Mouse (Mus musculus) midbrain, embryonic 14.5 days (tissue): ENCODE results near the gene Gramd1b. TPM values are rescaled to one million over a fixed set of nuclear protein-coding genes. Genes with fewer than 3 reads are reported as not detected.

ENCODE experiments used
- ATAC-seq: fragments of 200-750 bp; cut with Nextera tagmentation; 2 replicates; pipeline ENCODE4 v1.8.0; 2017; ENCODE audit warnings: moderate number of reproducible peaks, moderate library complexity; ENCODE audit not compliant: low FRiP score, low TSS enrichment
- DNase-seq: peaks from one replicate; pipeline ENCODE4 v3.0.0-alpha.2; 2015
- H3K27ac ChIP-seq: fragments of 300-500 bp; sonication (generic); replicated peaks from 2 replicates; pipeline ENCODE4 v1.5.1; 2014; ENCODE audit warnings: mild to moderate bottlenecking, low read depth, low read length, moderate library complexity
- H3K27me3 ChIP-seq: fragments of 300-500 bp; sonication (generic); 2 replicates; pipeline ENCODE4 v1.6.1; 2014; ENCODE audit warnings: low read length, control low read depth, mixed read lengths; ENCODE audit not compliant: control insufficient read depth, insufficient read depth
- H3K36me3 ChIP-seq: fragments of 300-500 bp; sonication (generic); 2 replicates; pipeline ENCODE4 v1.6.1; 2014; ENCODE audit warnings: low read length, control low read depth; ENCODE audit not compliant: control insufficient read depth, insufficient read depth
- H3K4me1 ChIP-seq: fragments of 300-500 bp; sonication (generic); 2 replicates; pipeline ENCODE4 v1.6.1; 2014; ENCODE audit warnings: mild to moderate bottlenecking, antibody characterized with exemption, low read length, control low read depth; ENCODE audit not compliant: control insufficient read depth, insufficient read depth
- H3K4me2 ChIP-seq: fragments of 300-500 bp; sonication (generic); 2 replicates; pipeline ENCODE4 v1.6.1; 2014; ENCODE audit warnings: mild to moderate bottlenecking, low read length, moderate library complexity
- H3K4me3 ChIP-seq: fragments of 300-500 bp; sonication (generic); replicated peaks from 2 replicates; pipeline ENCODE4 v1.5.1; 2014; ENCODE audit warnings: low read depth, low read length
- H3K9ac ChIP-seq: fragments of 300-500 bp; sonication (generic); replicated peaks from 2 replicates; pipeline ENCODE4 v1.6.1; 2014; ENCODE audit warnings: mild to moderate bottlenecking, low read length, moderate library complexity
- H3K9me3 ChIP-seq: fragments of 300-500 bp; sonication (generic); 2 replicates; pipeline ENCODE4 v1.6.1; 2016; ENCODE audit warnings: low read length, control low read depth, mixed read lengths; ENCODE audit not compliant: control insufficient read depth
- WGBS: fragments of 180-500 bp; shearing (Covaris S2); extraction: QIAGEN DNeasy Blood & Tissue Kit; methylation state at CpG from one replicate; pipeline ENCODE4 v1.1.7; 2014; 5-methylcytosine and 5-hydroxymethylcytosine counted together
- polyA plus RNA-seq: library from polyadenylated mRNA; unstranded; fragments of >200 nt; fragmentation: Nextera tagmentation; extraction: Ambion mirVana; gene quantifications from 2 replicates; pipeline ENCODE4 v1.2.1, GENCODE M21; 2014

Gramd1b gene
- 11.3 and 15.4 TPM in 2 replicates for polyA plus RNA-seq

DNA sequence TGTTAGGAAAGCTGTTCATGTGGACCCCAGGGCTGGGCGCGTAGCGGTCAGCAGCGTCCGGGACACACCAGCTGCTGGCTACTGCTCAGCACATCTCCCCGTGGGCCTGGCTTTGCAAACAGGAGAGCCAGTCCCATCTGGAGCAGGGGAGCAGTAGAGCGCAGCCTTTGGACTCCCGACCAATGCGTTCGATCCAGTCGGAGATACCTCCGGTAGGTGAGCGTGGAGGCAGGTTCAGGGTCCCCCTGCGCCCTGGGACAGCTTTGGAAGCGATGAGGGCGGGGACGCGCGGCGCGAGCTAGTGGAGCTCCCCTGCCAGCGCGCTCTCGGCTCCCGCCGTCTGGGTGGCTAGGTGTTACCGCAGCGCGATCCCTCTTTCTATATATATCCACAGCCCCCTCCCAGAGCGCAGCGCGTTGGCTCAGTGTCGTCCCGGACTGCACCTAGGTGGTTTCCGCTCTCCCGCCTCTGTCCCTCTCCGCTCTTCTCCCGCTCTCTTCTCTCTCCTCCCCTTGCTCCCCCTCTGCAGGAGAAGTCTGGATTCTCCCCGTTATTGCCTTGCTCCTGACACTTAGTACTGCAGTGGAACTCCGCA is at the start of gene Gramd1b:
Gramd1b (minus strand) TSS at position 357 of the 595 bp plus-strand sequence.
- no peaks in the 10 kb centered on the region for H3K27me3 ChIP-seq
- H3K4me3 ChIP-seq: peak within 1 kb of the TSS; percentile 52
- DNase-seq: peak; percentile 75
- H3K36me3 ChIP-seq: no peaks in the 10 kb centered on the region
- peak; percentile 64; the same call in 1 of the 2 replicates for ATAC-seq
- no peaks in the 10 kb centered on the region for H3K9me3 ChIP-seq
- under 1% methylated on average over 40 of the region's 40 CpGs for WGBS
- no peak within 1 kb of the TSS for H3K27ac ChIP-seq
- H3K4me2 ChIP-seq: peak within 1 kb of the TSS; percentile 83
- H3K4me1 ChIP-seq: 0 out of 2 replicates have a peak, but pooled peaks cover 4% of the 10 kb centered on the region
- H3K9ac ChIP-seq: peak within 1 kb of the TSS; percentile 64

DNA sequence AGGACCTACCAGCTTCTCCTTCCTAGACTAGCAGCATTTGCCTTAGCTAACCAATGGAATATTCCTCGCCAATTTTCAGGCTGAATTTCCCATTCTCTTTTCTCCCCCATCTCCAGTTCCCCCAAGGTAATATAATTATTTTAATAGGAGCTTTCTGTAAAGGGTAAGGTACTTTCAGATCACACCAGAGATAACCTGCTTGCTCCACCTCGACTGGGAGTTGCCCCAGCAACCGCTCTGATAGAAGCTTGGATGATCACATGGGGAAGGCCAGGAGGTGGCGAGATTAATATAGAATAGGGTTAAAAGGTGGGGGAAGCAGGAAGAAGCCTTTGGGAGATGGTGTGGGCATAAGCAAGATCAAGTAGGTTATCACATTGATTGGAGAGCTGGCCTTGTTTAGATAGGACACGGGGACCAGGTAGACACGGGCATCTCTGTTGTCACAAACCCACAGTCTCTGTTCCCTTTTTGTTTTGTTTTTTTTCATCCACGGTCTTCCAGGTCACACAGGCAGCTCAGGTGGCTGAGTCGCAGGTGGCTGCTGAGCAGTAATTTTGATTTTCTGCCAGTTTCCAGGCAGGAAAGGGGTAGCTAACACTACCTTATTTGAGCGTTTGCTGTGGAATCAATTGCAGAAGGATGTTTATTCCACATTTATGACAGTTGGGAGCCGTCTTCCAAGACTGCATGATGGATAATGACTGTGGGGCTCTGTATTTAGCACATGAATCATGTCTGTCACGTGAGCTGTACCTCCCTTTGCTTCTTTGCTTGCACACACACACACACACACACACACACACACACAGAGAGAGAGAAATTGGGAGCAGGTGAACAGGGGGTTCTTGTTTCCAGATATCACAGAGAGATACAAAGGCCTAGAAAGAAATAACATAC is 47.8 kb upstream of the Gramd1b start:
- H3K27ac ChIP-seq: peak overlapping the region; percentile 55; the same call in 1 of the 2 replicates
- 73% methylated on average over 11 of the region's 11 CpGs for WGBS

DNA sequence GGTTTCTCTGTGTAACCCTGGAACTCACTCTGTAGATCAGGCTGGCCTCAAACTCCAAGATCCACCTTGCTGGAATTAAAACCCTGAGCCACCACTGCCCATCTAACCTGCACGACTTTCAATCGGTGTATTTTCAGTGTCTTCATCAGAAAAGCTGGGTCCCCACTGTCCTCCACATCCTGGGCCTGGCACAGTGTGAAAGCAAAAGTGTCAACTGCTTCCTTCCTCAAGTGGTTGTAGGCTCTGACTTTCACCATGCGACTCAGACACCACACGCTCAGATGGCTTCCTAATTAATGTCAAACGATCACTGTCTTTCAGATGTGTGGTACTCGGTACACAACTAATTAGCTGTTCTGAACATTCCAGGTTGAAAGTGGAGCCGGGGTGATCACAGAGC is 45.9 kb upstream of the Gramd1b start:
- Histone ChIP-seq H3K27me3 (no peaks in the 10 kb centered on the region), H3K4me1 (no peaks in the 10 kb centered on the region), H3K9me3 (no peaks in the 10 kb centered on the region), H3K27ac (no peak overlapping the region), H3K4me3 (no peak overlapping the region), H3K36me3 (no peaks in the 10 kb centered on the region), H3K9ac (no peak overlapping the region), H3K4me2 (no peak overlapping the region)
- WGBS: 83% methylated on average over 7 of the region's 7 CpGs
- DNase-seq: no peak
- no peak for ATAC-seq

More for the DNA sequence above, 47.8 kb upstream of the Gramd1b start:
- no peaks in the 10 kb centered on the region for H3K4me1 ChIP-seq
- H3K27me3 ChIP-seq: no peaks in the 10 kb centered on the region
- H3K4me3 ChIP-seq: no peak overlapping the region
- H3K36me3 ChIP-seq: no peaks in the 10 kb centered on the region
- H3K9me3 ChIP-seq: no peaks in the 10 kb centered on the region
- ATAC-seq: no peak
- no peak overlapping the region for H3K4me2 ChIP-seq
- no peak for DNase-seq
- no peak overlapping the region for H3K9ac ChIP-seq

DNA sequence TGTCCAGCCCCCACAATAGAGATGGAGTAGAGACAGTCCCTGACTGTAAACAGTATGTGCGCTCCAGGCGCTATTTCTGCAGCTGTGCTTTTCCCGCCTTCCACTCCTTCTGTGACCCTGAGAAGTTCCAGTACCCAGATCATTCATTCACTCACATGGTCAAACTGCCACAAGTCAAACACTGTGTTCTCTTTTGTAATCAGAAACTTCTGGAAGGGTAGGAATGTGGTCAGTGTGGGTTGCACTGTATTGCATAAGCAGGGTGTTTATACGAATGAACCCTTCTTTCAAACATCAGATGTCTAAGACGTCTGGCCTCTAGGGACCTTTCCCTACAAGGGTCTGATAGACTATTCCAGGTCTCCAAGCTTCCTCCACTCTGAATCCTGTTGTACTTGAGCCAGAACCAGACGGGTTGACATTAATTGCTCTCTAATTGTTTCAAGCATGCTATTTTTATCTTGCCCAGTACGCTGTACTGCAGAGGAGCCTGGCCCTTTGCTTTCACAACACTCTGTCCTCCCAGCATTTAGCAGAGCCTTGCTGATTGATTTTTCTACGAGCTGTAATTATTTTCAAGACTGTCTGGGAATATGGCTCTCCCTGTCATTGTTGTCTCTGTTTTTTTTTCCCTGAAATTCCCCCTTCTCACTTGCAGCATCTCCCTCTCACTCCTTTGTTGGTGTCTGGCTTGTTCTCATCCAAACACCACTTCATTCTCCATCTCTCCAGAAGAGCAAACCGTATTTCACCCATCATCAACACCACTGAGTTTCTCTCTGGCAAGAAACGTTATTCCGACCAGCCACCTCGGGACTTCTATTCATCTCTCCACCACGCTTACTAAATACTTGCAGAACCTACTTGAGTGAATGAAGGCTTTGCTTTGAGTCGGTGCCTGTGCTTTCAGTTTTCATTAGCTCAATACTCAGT is 44.1 kb upstream of the Gramd1b start:
- Histone ChIP-seq H3K9me3 (no peaks in the 10 kb centered on the region), H3K27ac (no peak overlapping the region), H3K36me3 (no peaks in the 10 kb centered on the region), H3K4me1 (no peaks in the 10 kb centered on the region), H3K4me2 (no peak overlapping the region), H3K9ac (no peak overlapping the region), H3K27me3 (no peaks in the 10 kb centered on the region), H3K4me3 (no peak overlapping the region)
- WGBS: 81% methylated on average over 14 of the region's 14 CpGs
- ATAC-seq: no peak
- no peak for DNase-seq

DNA sequence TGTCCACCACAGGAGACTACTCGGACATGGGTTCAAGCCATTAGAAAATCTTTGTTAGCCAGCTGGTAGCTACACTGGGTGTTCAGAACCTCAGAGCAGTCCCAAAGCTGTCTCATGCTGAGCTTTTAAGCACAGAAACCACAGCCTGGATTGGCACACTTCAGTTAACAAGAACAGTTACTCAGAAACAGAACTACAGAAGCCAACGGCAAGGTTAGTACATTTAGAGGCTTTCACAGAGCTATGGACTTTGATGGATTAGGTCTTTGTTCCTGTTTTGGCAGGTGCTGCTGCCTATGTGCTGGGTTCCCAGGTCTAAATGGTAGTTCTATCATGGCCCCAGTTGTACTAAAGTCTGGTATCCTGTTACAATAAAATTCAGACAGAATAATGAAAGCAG is 40.1 kb upstream of the Gramd1b start:
- Histone ChIP-seq H3K4me2 (no peak overlapping the region), H3K36me3 (no peaks in the 10 kb centered on the region), H3K27ac (no peak overlapping the region), H3K9me3 (no peaks in the 10 kb centered on the region), H3K27me3 (no peaks in the 10 kb centered on the region), H3K4me1 (no peaks in the 10 kb centered on the region), H3K4me3 (no peak overlapping the region), H3K9ac (no peak overlapping the region)
- no peak for DNase-seq
- WGBS: 53% methylated on average over 2 of the region's 2 CpGs
- ATAC-seq: no peak

DNA sequence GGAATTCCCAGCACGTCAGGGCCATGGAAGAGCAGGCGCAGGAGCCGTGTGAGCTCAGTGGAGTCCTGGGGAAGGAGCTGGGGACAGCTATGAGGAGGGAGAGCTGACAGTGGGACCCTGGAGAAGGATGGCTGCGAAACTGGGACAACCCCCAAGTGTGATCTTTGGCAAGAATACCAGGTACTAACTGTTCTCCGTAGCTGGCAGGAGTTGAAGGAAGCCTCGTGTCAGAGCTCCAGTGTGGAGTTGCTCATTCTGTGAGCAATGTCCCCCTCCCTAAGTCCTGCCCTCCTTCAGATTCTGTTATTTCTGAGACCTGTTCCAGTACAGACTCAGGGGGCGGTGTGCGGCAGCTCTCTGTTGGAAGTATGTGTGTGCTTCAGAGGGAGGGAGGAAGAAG is 36.9 kb upstream of the Gramd1b start:
- Histone ChIP-seq H3K27me3 (no peaks in the 10 kb centered on the region), H3K27ac (no peak overlapping the region), H3K4me2 (no peak overlapping the region), H3K9ac (no peak overlapping the region), H3K4me1 (no peaks in the 10 kb centered on the region), H3K4me3 (no peak overlapping the region), H3K36me3 (no peaks in the 10 kb centered on the region), H3K9me3 (no peaks in the 10 kb centered on the region)
- ATAC-seq (no peak), DNase-seq (no peak)
- WGBS: 71% methylated on average over 8 of the region's 8 CpGs

DNA sequence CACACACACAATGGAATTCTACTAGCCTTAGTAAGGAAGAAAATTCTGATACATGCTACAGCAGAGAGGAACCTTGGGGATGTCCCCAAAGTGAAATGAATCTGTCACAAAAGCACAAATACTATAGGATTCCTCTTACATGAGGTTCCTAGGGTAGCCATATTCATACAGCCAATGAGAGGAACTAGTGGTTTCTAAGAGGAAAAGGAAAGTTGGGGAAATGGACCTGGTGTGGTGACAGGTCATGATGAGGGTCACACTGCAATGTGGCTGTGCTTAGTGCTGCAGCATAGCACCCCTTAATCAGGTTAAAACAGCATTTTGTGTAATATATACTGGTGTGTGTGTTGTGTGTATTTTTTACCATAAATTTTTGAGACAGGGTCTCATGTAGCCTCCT is 32.6 kb upstream of the Gramd1b start:
- H3K27me3 ChIP-seq: no peaks in the 10 kb centered on the region
- no peaks in the 10 kb centered on the region for H3K9me3 ChIP-seq
- H3K9ac ChIP-seq: no peak overlapping the region
- H3K4me1 ChIP-seq: no peaks in the 10 kb centered on the region
- no peak overlapping the region for H3K27ac ChIP-seq
- ATAC-seq (no peak), DNase-seq (no peak)
- H3K36me3 ChIP-seq: no peaks in the 10 kb centered on the region
- H3K4me2 ChIP-seq: no peak overlapping the region
- H3K4me3 ChIP-seq: no peak overlapping the region

DNA sequence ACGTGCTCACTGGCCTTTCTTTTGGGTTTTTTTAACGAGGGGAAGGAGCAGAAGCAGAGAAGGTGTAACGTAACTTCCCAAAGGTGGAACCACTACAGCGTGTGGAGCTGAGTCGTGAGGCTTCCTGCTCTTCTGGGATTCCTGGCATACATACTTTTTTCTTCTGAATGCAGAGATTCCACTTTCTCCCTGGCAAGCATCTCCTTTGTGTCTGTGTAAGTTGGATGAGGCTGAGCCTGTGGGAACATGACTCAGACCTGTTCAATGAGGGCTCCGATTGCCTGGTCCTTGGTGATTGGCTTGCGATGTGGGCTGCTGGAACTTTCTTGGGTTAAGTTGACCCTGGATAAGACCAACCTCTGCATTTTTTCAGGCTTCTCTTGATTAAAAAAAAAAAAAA is 28.5 kb upstream of the Gramd1b start:
- 92% methylated on average over 7 of the region's 7 CpGs for WGBS
- Histone ChIP-seq H3K9ac (no peak overlapping the region), H3K27ac (no peak overlapping the region), H3K4me3 (no peak overlapping the region), H3K36me3 (no peaks in the 10 kb centered on the region), H3K4me1 (no peaks in the 10 kb centered on the region), H3K4me2 (no peak overlapping the region), H3K27me3 (no peaks in the 10 kb centered on the region), H3K9me3 (no peaks in the 10 kb centered on the region)
- no peak for DNase-seq
- ATAC-seq: no peak
